ENCODE assay signal across 9 mouse cellular contexts in genomic region chr7:139950283-139950971, GRCm38 (mm10). TPM values are rescaled to one million over a fixed set of nuclear protein-coding genes. Genes with fewer than 3 reads are reported as not detected.
DNase-seq lines count a peak whose midpoint lies in the region; ATAC-seq and TF ChIP-seq lines count a peak whose summit lies in the region.
"Had no signal": no experiment of that assay in that cellular context is flagged by ENCODE, and none has a peak within 500 bp of the region (broad histone marks: within the 10 kb centered on the region; RNA-seq: fewer than 3 reads in every experiment).

No protein-coding gene starts in this region.

- WGBS in forebrain, embryonic 12.5 days, result 1% methylated on average over 33 of the region's 33 CpGs
- WGBS in hindbrain, embryonic 10.5 days, result under 1% methylated on average over 33 of the region's 33 CpGs
- WGBS in limb, embryonic 14.5 days, result under 1% methylated on average over 33 of the region's 33 CpGs
- under 1% methylated on average over 33 of the region's 33 CpGs for WGBS in midbrain, embryonic 14.5 days

- no peaks in the 10 kb centered on the region for H3K79me2 ChIP-seq in C2C12 (ENCODE audit: control insufficient read depth, insufficient read depth)

- DNase-seq in hindbrain, embryonic 10.5 days (ENCODE audit: low spot score), result peak; percentile 57
- peak; percentile 53 for DNase-seq in limb, embryonic 14.5 days (ENCODE audit: low spot score)
- peak; percentile 59 for DNase-seq in midbrain, embryonic 14.5 days
- DNase-seq in thymus, postnatal 36 days, result peak; percentile 27 to 33
- no peak for DNase-seq in left cerebral cortex, adult 8-10 months (ENCODE audit: low spot score in 2 of 2)

- no peaks in the 10 kb centered on the region for H3K27me3 ChIP-seq in C2C12 (ENCODE audit: control insufficient read depth, insufficient read depth, insufficient read length)
- peaks cover 76% of the 10 kb centered on the region for H3K27me3 ChIP-seq in forebrain, embryonic 12.5 days
- H3K27me3 ChIP-seq in hindbrain, embryonic 10.5 days (ENCODE audit: insufficient read depth, poor library complexity, severe bottlenecking), result peaks cover 72% of the 10 kb centered on the region
- peaks cover 40% of the 10 kb centered on the region for H3K27me3 ChIP-seq in limb, embryonic 14.5 days (ENCODE audit: control insufficient read depth, insufficient read depth, low read length)
- peaks cover 48% of the 10 kb centered on the region for H3K27me3 ChIP-seq in midbrain, embryonic 14.5 days (ENCODE audit: control insufficient read depth, insufficient read depth, low read length)

- peak overlapping the region; percentile 43 for H3ac ChIP-seq in C2C12 (ENCODE audit: control insufficient read depth, insufficient read length, low read depth)

- peak overlapping the region; percentile 40; the same call in 1 of the 2 replicates for H3K9ac ChIP-seq in forebrain, embryonic 12.5 days
- peak overlapping the region; percentile 49 for H3K9ac ChIP-seq in limb, embryonic 14.5 days (ENCODE audit: low read depth, low read length, severe bottlenecking)
- peak overlapping the region; percentile 20; the same call in 1 of the 2 replicates for H3K9ac ChIP-seq in midbrain, embryonic 14.5 days (replicated peaks; ENCODE audit: low read length)

- peak overlapping the region; percentile 34 for H3K4me3 ChIP-seq in C2C12 (ENCODE audit: insufficient read depth, poor library complexity, severe bottlenecking)
- H3K4me3 ChIP-seq in forebrain, embryonic 12.5 days (replicated peaks), result peak overlapping the region; percentile 46
- peak overlapping the region; percentile 60 for H3K4me3 ChIP-seq in hindbrain, embryonic 10.5 days
- peak overlapping the region; percentile 53 for H3K4me3 ChIP-seq in limb, embryonic 14.5 days (replicated peaks; ENCODE audit: low read length)
- H3K4me3 ChIP-seq in midbrain, embryonic 14.5 days (replicated peaks; ENCODE audit: low read depth, low read length), result peak overlapping the region; percentile 33

- ATAC-seq in activated CD4-positive, CD25-positive, alpha-beta regulatory T cell, adult 4 months, result peak; percentile 74
- peak; percentile 46; the same call in 1 of the 2 replicates for ATAC-seq in forebrain, embryonic 12.5 days (ENCODE audit: low FRiP score)
- ATAC-seq in limb, embryonic 14.5 days (ENCODE audit: low FRiP score, low read depth), result peak; percentile 79
- ATAC-seq in midbrain, embryonic 14.5 days (ENCODE audit: low FRiP score, low TSS enrichment), result no peak

- 0 out of 2 replicates have a peak, but pooled peaks have one; percentile 15 for TF ChIP-seq POLR2A in limb, embryonic 14.5 days (IDR thresholded peaks at IDR 0.05; ENCODE audit: borderline replicate concordance, extremely low read depth, insufficient read depth, insufficient read length)

- no peak for TF ChIP-seq CTCF in C2C12 (IDR thresholded peaks at IDR 0.05; ENCODE audit: control insufficient read depth, insufficient read depth, insufficient read length)

- H3K9me3 ChIP-seq in forebrain, embryonic 12.5 days, result no peaks in the 10 kb centered on the region
- no peaks in the 10 kb centered on the region for H3K9me3 ChIP-seq in hindbrain, embryonic 10.5 days
- H3K9me3 ChIP-seq in limb, embryonic 14.5 days (ENCODE audit: control insufficient read depth, low read length), result no peaks in the 10 kb centered on the region
- H3K9me3 ChIP-seq in midbrain, embryonic 14.5 days (ENCODE audit: control insufficient read depth, low read length), result no peaks in the 10 kb centered on the region

- H3K36me3 ChIP-seq in C2C12 (ENCODE audit: control insufficient read depth, insufficient read depth), result no peaks in the 10 kb centered on the region
- H3K36me3 ChIP-seq in forebrain, embryonic 12.5 days (replicated peaks), result no peaks in the 10 kb centered on the region
- H3K36me3 ChIP-seq in hindbrain, embryonic 10.5 days, result no peaks in the 10 kb centered on the region
- no peaks in the 10 kb centered on the region for H3K36me3 ChIP-seq in limb, embryonic 14.5 days (ENCODE audit: control insufficient read depth, insufficient read depth, low read length)
- no peaks in the 10 kb centered on the region for H3K36me3 ChIP-seq in midbrain, embryonic 14.5 days (ENCODE audit: control insufficient read depth, insufficient read depth, low read length)

- H3K27ac ChIP-seq in forebrain, embryonic 12.5 days, result no peak overlapping the region
- peak overlapping the region; percentile 69 for H3K27ac ChIP-seq in hindbrain, embryonic 10.5 days
- H3K27ac ChIP-seq in limb, embryonic 14.5 days (replicated peaks; ENCODE audit: low read depth, low read length), result peak overlapping the region; percentile 35; the same call in 1 of the 2 replicates
- no peak overlapping the region for H3K27ac ChIP-seq in midbrain, embryonic 14.5 days (replicated peaks; ENCODE audit: low read depth, low read length)

- peaks cover 18% of the 10 kb centered on the region for H3K4me1 ChIP-seq in forebrain, embryonic 12.5 days
- peaks cover 29% of the 10 kb centered on the region for H3K4me1 ChIP-seq in hindbrain, embryonic 10.5 days (replicated peaks)
- H3K4me1 ChIP-seq in limb, embryonic 14.5 days (ENCODE audit: control insufficient read depth, insufficient read depth, low read length), result no peaks in the 10 kb centered on the region
- H3K4me1 ChIP-seq in midbrain, embryonic 14.5 days (ENCODE audit: control insufficient read depth, insufficient read depth, low read length), result peaks cover 18% of the 10 kb centered on the region; the same call in 1 of the 2 replicates

- H3K79me3 ChIP-seq in C2C12 (ENCODE audit: low read depth), result no peaks in the 10 kb centered on the region

- H3K4me2 ChIP-seq in forebrain, embryonic 12.5 days, result peak overlapping the region; percentile 82
- H3K4me2 ChIP-seq in limb, embryonic 14.5 days (replicated peaks; ENCODE audit: low read depth, low read length, severe bottlenecking), result peak overlapping the region; percentile 73
- peak overlapping the region; percentile 65 for H3K4me2 ChIP-seq in midbrain, embryonic 14.5 days (ENCODE audit: low read length)

TF ChIP-seq in C2C12, 6 proteins besides CTCF, POLR2A, EP300 and RAD21:
- TF ChIP-seq MYOG (IDR thresholded peaks at IDR 0.05; ENCODE audit: control insufficient read depth, extremely low read depth, insufficient read length) (no peak), FOSL1 (IDR thresholded peaks at IDR 0.05; ENCODE audit: insufficient read depth, low read length, poor library complexity, severe bottlenecking) (no peak), MAX (IDR thresholded peaks at IDR 0.05) (no peak)

RNA-seq across cellular contexts. Expression of gene Utf1, which starts 6.8 kb away (rescaled TPM):
- polyA plus RNA-seq in C2C12 (2012; fragmentation: generic; extraction: Trizol), result not detected
- polyA plus RNA-seq in activated CD4-positive, CD25-positive, alpha-beta regulatory T cell, adult 4 months (2017; shearing (Covaris generic)), result 1 to 10 TPM in 1 of 2 experiments, under 1 TPM in 1; 0.90 to 2.2 TPM
- not detected in 2 replicates for polyA plus RNA-seq in forebrain, embryonic 12.5 days (2016; fragmentation: Nextera tagmentation; extraction: Ambion mirVana)
- polyA plus RNA-seq in hindbrain, embryonic 10.5 days (2016; fragmentation: Nextera tagmentation; extraction: Ambion mirVana), result not detected in 2 replicates
- 0.10 and 0.11 TPM in 2 replicates for polyA plus RNA-seq in limb, embryonic 14.5 days (2012; rRNA removed)
- 0.15 TPM in 1 of 2 replicates, not detected in the other for polyA plus RNA-seq in limb, embryonic 14.5 days (2014; fragmentation: Nextera tagmentation; extraction: Ambion mirVana)
- polyA plus RNA-seq in midbrain, embryonic 14.5 days (2014; fragmentation: Nextera tagmentation; extraction: Ambion mirVana), result not detected in 2 replicates
- total RNA-seq in left cerebral cortex, adult 8-10 months (2022), result not detected
- total RNA-seq: layer of hippocampus, postnatal 10 days had no signal

RNA-seq across cellular contexts. Expression of gene 6430531B16Rik, which starts 28.1 kb away (rescaled TPM):
- polyA plus RNA-seq in C2C12 (2012; fragmentation: generic; extraction: Trizol), result 0.08 TPM
- polyA plus RNA-seq in activated CD4-positive, CD25-positive, alpha-beta regulatory T cell, adult 4 months (2017; shearing (Covaris generic)), result 1 to 10 TPM in 1 of 2 experiments, not detected in 1; 1.2 TPM
- 0.64 and 0.74 TPM in 2 replicates for polyA plus RNA-seq in forebrain, embryonic 12.5 days (2016; fragmentation: Nextera tagmentation; extraction: Ambion mirVana)
- 1.0 and 1.1 TPM in 2 replicates for polyA plus RNA-seq in hindbrain, embryonic 10.5 days (2016; fragmentation: Nextera tagmentation; extraction: Ambion mirVana)
- 0.08 and 0.40 TPM in 2 replicates for polyA plus RNA-seq in limb, embryonic 14.5 days (2012; rRNA removed)
- polyA plus RNA-seq in limb, embryonic 14.5 days (2014; fragmentation: Nextera tagmentation; extraction: Ambion mirVana), result 0.75 TPM in 1 of 2 replicates, not detected in the other
- 0.74 and 0.76 TPM in 2 replicates for polyA plus RNA-seq in midbrain, embryonic 14.5 days (2014; fragmentation: Nextera tagmentation; extraction: Ambion mirVana)
- total RNA-seq in left cerebral cortex, adult 8-10 months (2022), result 1 to 10 TPM; 1.1 to 1.7 (median 1.2) TPM

RNA-seq across cellular contexts. Expression of gene Adam8, which starts 41.9 kb away (rescaled TPM):
- polyA plus RNA-seq in C2C12 (2012; fragmentation: generic; extraction: Trizol), result 3.7 TPM
- polyA plus RNA-seq in activated CD4-positive, CD25-positive, alpha-beta regulatory T cell, adult 4 months (2017; shearing (Covaris generic)), result 1 to 10 TPM; 9.6 to 9.9 TPM
- polyA plus RNA-seq in forebrain, embryonic 12.5 days (2016; fragmentation: Nextera tagmentation; extraction: Ambion mirVana), result 3.2 and 3.6 TPM in 2 replicates
- polyA plus RNA-seq in hindbrain, embryonic 10.5 days (2016; fragmentation: Nextera tagmentation; extraction: Ambion mirVana), result 2.4 and 4.1 TPM in 2 replicates
- 8.8 and 9.5 TPM in 2 replicates for polyA plus RNA-seq in limb, embryonic 14.5 days (2012; rRNA removed)
- polyA plus RNA-seq in limb, embryonic 14.5 days (2014; fragmentation: Nextera tagmentation; extraction: Ambion mirVana), result 1.8 and 2.2 TPM in 2 replicates
- 2.8 and 3.6 TPM in 2 replicates for polyA plus RNA-seq in midbrain, embryonic 14.5 days (2014; fragmentation: Nextera tagmentation; extraction: Ambion mirVana)
- total RNA-seq in left cerebral cortex, adult 8-10 months (2022), result 1 to 10 TPM; 1.1 to 3.6 (median 1.9) TPM

RNA-seq across cellular contexts. Expression of gene Kndc1, which starts 55.9 kb away (rescaled TPM):
- polyA plus RNA-seq in C2C12 (2012; fragmentation: generic; extraction: Trizol), result not detected
- under 1 TPM; 0.12 to 0.22 TPM for polyA plus RNA-seq in activated CD4-positive, CD25-positive, alpha-beta regulatory T cell, adult 4 months (2017; shearing (Covaris generic))
- 1.2 and 1.3 TPM in 2 replicates for polyA plus RNA-seq in forebrain, embryonic 12.5 days (2016; fragmentation: Nextera tagmentation; extraction: Ambion mirVana)
- polyA plus RNA-seq in hindbrain, embryonic 10.5 days (2016; fragmentation: Nextera tagmentation; extraction: Ambion mirVana), result 0.58 and 1.0 TPM in 2 replicates
- 0.35 and 0.45 TPM in 2 replicates for polyA plus RNA-seq in limb, embryonic 14.5 days (2012; rRNA removed)
- polyA plus RNA-seq in limb, embryonic 14.5 days (2014; fragmentation: Nextera tagmentation; extraction: Ambion mirVana), result 0.10 and 0.22 TPM in 2 replicates
- polyA plus RNA-seq in midbrain, embryonic 14.5 days (2014; fragmentation: Nextera tagmentation; extraction: Ambion mirVana), result 20.6 and 22.9 TPM in 2 replicates
- 10 to 100 TPM; 77.0 to 82.3 (median 80.2) TPM for total RNA-seq in left cerebral cortex, adult 8-10 months (2022)

Comparison
In these comparisons a context has a peak if more than half of its experiments do, and no peak if none do; other contexts are left out.
1. H3K27ac ChIP-seq: peak in hindbrain, embryonic 10.5 days (single experiment) and limb, embryonic 14.5 days (single experiment); none in forebrain, embryonic 12.5 days (single experiment) and midbrain, embryonic 14.5 days (single experiment).
2. DNase-seq: peak in hindbrain, embryonic 10.5 days (single experiment), limb, embryonic 14.5 days (single experiment), midbrain, embryonic 14.5 days (single experiment) and thymus, postnatal 36 days (2 of 2); none in left cerebral cortex, adult 8-10 months (0 of 2).
3. Peak in every context shown above with its lines, with median percentiles within 50 percentile points of each other: H3K4me3 ChIP-seq, H3K4me2 ChIP-seq and H3K9ac ChIP-seq.